Mouse (Mus musculus) olfactory bulb, adult 2 months (tissue): ENCODE measurements at regions not wholly inside any gene's neighbourhood (a gene's known extent, or its start where the extent isn't known, plus 50 kb on each side); places are given as distances from the start of the nearest gene placed in this dataset.

Experiments used
- CTCF ChIP-seq: fragments of 200-500 bp; IDR thresholded peaks from 2 replicates; pipeline ENCODE4 v1.5.1; 2012; ENCODE audit warnings: low read depth, mild to moderate bottlenecking, low read length, moderate library complexity; ENCODE audit not compliant: insufficient read depth
- POLR2A ChIP-seq: fragments of 200-500 bp; IDR thresholded peaks from 2 replicates; pipeline ENCODE4 v1.6.1; 2012; ENCODE audit warnings: mild to moderate bottlenecking, low read depth, low read length, moderate library complexity; ENCODE audit not compliant: insufficient read depth

- TF ChIP-seq CTCF (no peak), POLR2A (no peak)
These were observed 173.5 kb downstream of the 9530068E07Rik start for GRCm38 (mm10) chr11:52569759-52570158.
